Mouse (Mus musculus) myocyte (in vitro differentiated cells): Measurements from ENCODE around the gene Mbtps1.

ENCODE experiments used
- MAX ChIP-seq: IDR thresholded peaks from one replicate; pipeline ENCODE4 v1.6.1; 2011; ENCODE audit warnings: low read depth, mild to moderate bottlenecking, control low read depth
- MYOG ChIP-seq, 3 experiments: IDR thresholded peaks; one replicate each; pipeline ENCODE4 v1.6.1; 2011; ENCODE audit warnings: control low read depth in 2 of 3, low read depth in 2 of 3, mild to moderate bottlenecking in 2 of 3; ENCODE audit not compliant: insufficient read length in 2 of 3, control insufficient read depth in 1 of 3, insufficient read depth in 1 of 3
- POLR2A ChIP-seq: IDR thresholded peaks from one replicate; pipeline ENCODE4 v1.6.1; 2011; ENCODE audit warnings: low read depth, mild to moderate bottlenecking, control low read depth, moderate library complexity; ENCODE audit not compliant: insufficient read length
- REST ChIP-seq: IDR thresholded peaks from one replicate; pipeline ENCODE4 v1.6.1; 2011; ENCODE audit warnings: mild to moderate bottlenecking, control low read depth, moderate library complexity; ENCODE audit not compliant: insufficient read depth, insufficient read length
- SRF ChIP-seq: IDR thresholded peaks from one replicate; pipeline ENCODE4 v1.6.1; 2011; ENCODE audit warnings: low read depth; ENCODE audit not compliant: control insufficient read depth, insufficient read length
- TCF3 ChIP-seq: IDR thresholded peaks from one replicate; pipeline ENCODE4 v1.6.1; 2011; ENCODE audit warnings: low read depth, control low read depth; ENCODE audit not compliant: insufficient read length

GRCm38 (mm10) chr8:119590348-119590747 lies 31.8 kb upstream of the Mbtps1 start:
- no peak for TF ChIP-seq MYOG (IDR thresholded peaks at IDR 0.05; ENCODE audit: control insufficient read depth in 1 of 3, insufficient read depth in 1 of 3, insufficient read length in 2 of 3, low read depth in 2 of 3)
- no peak for TF ChIP-seq SRF
- no peak for TF ChIP-seq POLR2A
- TF ChIP-seq MAX: no peak
- no peak for TF ChIP-seq REST
- TF ChIP-seq TCF3: no peak
